Mouse (Mus musculus): Measurements from ENCODE around the gene Gm28372. TPM values are rescaled to one million over a fixed set of nuclear protein-coding genes. Genes with fewer than 3 reads are reported as not detected.
A peak's percentile ranks its signal among the peaks of the same experiment; 100 is the strongest.

Gm28372 gene
- total RNA-seq, 2 experiments from 2014 or later: not detected

DNA sequence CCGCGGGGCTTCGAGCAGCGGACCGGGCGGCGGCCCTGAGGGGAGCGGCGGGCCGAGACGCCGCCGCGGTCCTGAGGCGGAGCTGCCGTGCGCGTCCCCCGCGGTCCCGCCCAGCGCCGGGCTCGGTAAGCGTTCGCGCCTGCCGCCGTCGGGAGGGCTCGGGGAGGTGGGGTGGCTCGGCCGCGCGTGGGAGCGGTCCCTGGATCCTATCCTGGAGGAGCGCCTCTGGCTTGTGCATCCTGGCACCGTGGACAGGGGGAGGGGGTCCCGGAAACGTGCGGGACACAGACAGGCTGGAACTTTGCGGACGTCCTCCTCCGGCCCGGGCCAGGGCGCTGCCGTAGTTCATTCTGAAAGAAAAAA is 45.4 kb downstream of the Gm28372 start:
- DNase-seq (ENCODE audit: low spot score in 2 of 2): peak in 1 of 2 experiments; percentile 58

DNA sequence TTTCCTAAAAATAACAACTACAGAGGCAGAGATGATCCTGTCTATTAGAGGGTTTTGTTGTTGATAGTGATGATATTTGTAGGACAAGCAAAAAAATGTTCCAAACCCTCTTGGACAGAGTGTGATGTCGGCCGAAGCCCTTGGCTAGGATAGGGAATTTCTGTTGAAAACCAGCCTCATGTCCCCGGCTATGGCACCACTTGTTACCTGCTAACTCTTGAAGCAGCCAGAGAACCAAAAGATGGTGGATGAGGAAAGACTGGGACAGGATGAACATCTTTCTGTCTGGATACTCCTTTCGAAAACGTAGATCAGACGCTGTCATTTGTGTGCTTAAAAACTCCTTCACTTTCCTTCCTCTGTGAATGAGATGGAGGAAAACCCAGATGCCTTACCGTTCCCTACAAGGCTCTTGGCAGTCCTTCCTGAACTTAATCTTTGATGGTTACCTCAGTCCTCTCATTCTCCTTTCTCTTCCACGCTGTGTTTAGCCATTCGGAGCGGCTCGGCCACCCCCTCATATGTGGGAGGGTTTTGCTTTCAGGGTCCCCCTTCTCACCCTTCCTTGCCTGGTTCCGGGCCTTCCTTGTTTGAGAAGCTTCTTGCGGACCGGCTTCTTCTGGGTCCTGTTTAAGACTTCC is 46.2 kb downstream of the Gm28372 start:
- DNase-seq (ENCODE audit: low spot score in 2 of 2): no peak

DNA sequence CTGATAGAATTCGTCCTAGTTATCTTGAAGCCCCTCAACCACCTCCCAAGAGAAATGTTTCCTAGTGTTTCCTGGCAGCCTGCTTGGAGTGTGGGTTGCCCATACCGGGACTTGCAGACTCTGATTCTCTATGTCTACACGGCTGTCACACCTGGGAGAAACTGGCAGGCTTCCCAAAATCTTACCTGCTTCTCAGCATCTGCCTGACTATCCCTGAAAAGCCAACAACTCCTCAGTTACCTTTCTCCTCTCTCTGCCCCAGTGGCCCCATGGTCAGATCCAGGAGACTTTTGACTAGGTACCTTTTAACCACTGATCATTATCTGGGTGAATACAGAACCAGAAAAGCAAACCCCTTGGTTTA is 46.7 kb downstream of the Gm28372 start:
- no peak for DNase-seq (ENCODE audit: low spot score in 2 of 2)

DNA sequence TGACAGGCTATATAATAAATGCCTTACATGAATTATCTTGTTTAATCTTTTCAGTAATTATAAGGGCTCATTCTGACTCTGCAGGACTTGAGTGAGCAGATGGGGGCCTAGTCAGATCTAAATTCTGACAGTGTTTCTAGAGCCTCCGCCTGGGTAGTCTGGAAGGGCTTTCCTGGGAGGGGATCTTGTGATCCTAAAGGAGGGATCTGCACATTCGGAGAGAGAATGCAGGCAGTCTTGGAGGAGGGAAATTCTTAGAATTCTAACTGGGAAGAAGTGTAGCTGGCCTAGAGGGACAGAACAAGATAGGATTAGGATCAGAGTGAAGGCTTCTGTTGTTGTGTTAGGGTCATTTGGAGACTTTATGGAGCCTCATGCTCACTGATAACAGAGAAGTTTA is 47.2 kb downstream of the Gm28372 start:
- DNase-seq (ENCODE audit: low spot score in 2 of 2): no peak

DNA sequence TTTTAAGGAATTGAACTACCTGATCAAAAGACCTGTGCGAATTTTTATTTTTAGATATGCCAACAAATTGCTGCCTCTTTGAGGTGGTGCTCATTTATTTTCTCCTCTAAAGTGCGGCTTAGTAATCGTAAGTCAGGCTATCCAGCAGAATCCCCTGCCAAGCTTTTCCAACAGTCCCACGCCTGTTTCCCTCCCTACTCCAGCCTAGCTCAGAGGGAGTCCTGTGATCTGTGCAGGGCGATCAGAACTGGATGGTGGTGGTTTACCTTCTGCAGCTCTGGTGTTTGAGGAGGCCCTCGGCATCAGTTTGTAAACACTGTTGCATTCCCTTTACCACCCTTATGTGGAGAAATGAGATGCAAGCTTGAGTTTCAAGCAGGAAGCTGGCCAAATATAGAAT is 48.4 kb downstream of the Gm28372 start:
- DNase-seq (ENCODE audit: low spot score in 2 of 2): peak in 1 of 2 experiments; percentile 42

DNA sequence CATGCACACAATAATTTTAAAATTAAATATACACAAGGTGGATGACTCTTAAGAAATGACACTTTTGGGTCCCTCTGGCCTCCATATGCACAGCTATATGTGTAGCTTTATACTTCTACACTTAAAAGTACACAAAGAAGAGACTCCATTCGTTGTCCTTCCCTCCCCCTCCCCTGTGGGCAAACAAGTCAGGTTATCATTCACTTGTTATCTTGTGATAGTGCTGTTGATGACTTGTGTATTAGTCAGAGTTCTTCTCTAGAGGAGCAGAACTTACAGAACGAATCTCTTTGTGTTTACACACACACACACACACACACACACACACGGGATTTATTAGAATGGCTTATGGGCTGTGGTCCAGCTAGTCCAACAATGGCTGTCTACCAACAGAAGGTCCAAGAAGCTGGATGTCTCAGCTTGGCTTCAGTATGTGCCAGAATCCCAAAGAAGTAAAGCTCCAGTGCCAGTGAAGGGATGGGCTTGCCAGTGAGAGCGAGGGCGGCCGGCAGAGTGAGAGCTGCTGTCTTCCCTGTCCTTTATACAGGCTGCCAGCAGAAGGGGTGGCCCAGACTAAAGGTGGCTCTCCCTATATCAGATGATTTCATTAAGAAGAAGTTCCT is 49.8 kb downstream of the Gm28372 start:
- peak in 1 of 2 experiments; percentile 57 for DNase-seq (ENCODE audit: low spot score in 2 of 2)

Other genes with a start within 250 kb of the Gm28372 start
- 100 to 1,000 TPM; 102 TPM for gene Snrpb, start 225.8 kb upstream of the Gm28372 start, total RNA-seq (2021)
- gene Tmc2, start 210.0 kb upstream of the Gm28372 start, total RNA-seq (2021): not detected
- gene Nop56, start 130.8 kb upstream of the Gm28372 start, total RNA-seq (2021): 100 to 1,000 TPM; 131 to 173 TPM
- 100 to 1,000 TPM; 297 to 301 TPM for gene Idh3b, start 120.7 kb upstream of the Gm28372 start, total RNA-seq (2021)
- gene Ebf4, start 110.1 kb upstream of the Gm28372 start, total RNA-seq (2021): 10 to 100 TPM; 12.5 to 13.1 TPM
- gene Cpxm1, start 7.7 kb upstream of the Gm28372 start, total RNA-seq (2021): 10 to 100 TPM; 11.8 to 14.1 TPM
- not detected for gene 1700020A23Rik, start within 50 bp of the Gm28372 start, total RNA-seq (2021)
- gene Tmem239, start 1.2 kb downstream of the Gm28372 start, total RNA-seq (2021): not detected
- 10 to 100 TPM; 85.3 to 87.5 TPM for gene Vps16, start 19.1 kb downstream of the Gm28372 start, total RNA-seq (2021)
- 10 to 100 TPM; 21.8 to 22.0 TPM for gene Pced1a, start 19.5 kb downstream of the Gm28372 start, total RNA-seq (2021)
- gene Ptpra, start 45.0 kb downstream of the Gm28372 start, total RNA-seq (2021): 100 to 1,000 TPM; 307 to 312 TPM
- 10 to 100 TPM; 80.2 to 82.6 TPM for gene Mrps26, start 158.5 kb downstream of the Gm28372 start, total RNA-seq (2021)
- not detected for gene Oxt, start 170.9 kb downstream of the Gm28372 start, total RNA-seq (2021)
- gene Avp, start 177.3 kb downstream of the Gm28372 start, total RNA-seq (2021): 1 to 10 TPM in 1 of 2 experiments, not detected in 1; 2.1 TPM
- gene Fastkd5, start 224.8 kb downstream of the Gm28372 start, total RNA-seq (2021): 1 to 10 TPM; 8.1 to 8.2 TPM
- gene Ubox5, start 224.8 kb downstream of the Gm28372 start, total RNA-seq (2021): 1 to 10 TPM; 7.3 to 8.5 TPM
- gene Lzts3, start 237.6 kb downstream of the Gm28372 start, total RNA-seq (2021): 10 to 100 TPM; 73.7 to 79.3 TPM

Data from layer of hippocampus, postnatal 14 days (tissue).